Mouse (Mus musculus): ENCODE measurements around the gene Hsd17b2. TPM values are rescaled to one million over a fixed set of nuclear protein-coding genes. Genes with fewer than 3 reads are reported as not detected.

The Hsd17b2 gene
- total and polyA plus RNA-seq, 2 experiments, result 259 to 380 TPM

DNA sequence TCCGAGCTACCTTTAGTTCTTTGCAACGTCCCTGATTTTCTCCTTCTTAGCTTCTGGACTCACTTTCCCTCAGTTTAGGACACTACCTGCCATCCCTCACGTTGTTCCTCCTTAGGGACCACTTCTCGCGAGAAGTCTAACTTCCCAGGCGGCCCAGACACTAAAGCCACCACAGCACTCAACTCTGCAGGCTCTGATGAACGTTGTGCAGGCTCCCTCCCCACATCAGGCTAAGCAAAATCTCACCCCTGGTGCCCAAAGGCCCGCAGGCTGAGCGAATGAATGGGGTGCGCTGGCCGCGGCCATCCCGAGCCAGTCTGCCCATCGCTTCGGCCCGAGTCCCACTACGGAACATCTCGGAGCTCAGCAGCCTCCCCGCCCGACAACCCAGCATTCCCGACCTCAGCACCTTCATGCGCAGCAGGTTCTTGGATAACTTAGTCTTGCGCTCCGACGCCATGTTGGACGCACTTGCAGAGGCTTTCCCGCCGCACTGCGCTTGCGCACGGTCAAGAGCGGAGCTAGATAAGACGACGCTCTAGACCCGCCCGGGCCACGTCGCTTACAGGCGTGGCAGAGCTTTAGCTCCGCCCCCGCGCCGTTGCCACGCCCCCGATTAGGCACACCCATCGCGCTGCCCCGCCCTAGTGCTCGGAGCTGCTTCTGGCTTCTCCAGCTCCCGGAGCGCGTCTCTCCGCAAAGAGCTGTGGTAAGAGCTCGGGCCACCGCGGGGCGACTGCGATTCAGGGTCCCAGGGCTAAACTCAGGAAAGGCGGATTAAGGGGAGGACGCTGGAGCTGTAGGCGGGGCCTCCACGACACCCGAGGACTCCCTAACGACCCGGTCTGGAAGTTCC, 100.0 kb downstream of the Hsd17b2 start, which contains the start of gene Mphosph6:
TSS of gene Mphosph6 (minus strand) at position 501 of the 856 bp plus-strand sequence.
- H3K4me1 ChIP-seq (ENCODE audit: control insufficient read depth, insufficient read depth, low read length), result peaks cover 5% of the 10 kb centered on the region
- H3K4me3 ChIP-seq (ENCODE audit: insufficient read depth, low read depth, low read length), result peak within 1 kb of the TSS; percentile 72
- H3K9ac ChIP-seq (ENCODE audit: low read depth, low read length), result peak within 1 kb of the TSS; percentile 62
- peak; percentile 88 for DNase-seq (ENCODE audit: extremely low read depth, low read depth, low spot score)
- TF ChIP-seq POLR2A (IDR thresholded peaks at IDR 0.05; ENCODE audit: extremely low read depth, insufficient read depth, low read length) (peak; percentile 30; the same call in 1 of the 2 replicates), CTCF (IDR thresholded peaks at IDR 0.05; ENCODE audit: low read depth, low read length) (peak; percentile 19; the same call in 1 of the 2 replicates)
- WGBS, result under 1% methylated on average over 65 of the region's 65 CpGs
- peak within 1 kb of the TSS; percentile 22 for H3K27ac ChIP-seq (replicated peaks; ENCODE audit: insufficient read depth, low read depth, low read length)
- no peaks in the 10 kb centered on the region for H3K36me3 ChIP-seq (ENCODE audit: control insufficient read depth, insufficient read depth, low read length)
- H3K27me3 ChIP-seq (ENCODE audit: control insufficient read depth, insufficient read depth, low read length), result no peaks in the 10 kb centered on the region
- no peaks in the 10 kb centered on the region for H3K79me2 ChIP-seq (ENCODE audit: control insufficient read depth, insufficient read depth, low read length)

DNA sequence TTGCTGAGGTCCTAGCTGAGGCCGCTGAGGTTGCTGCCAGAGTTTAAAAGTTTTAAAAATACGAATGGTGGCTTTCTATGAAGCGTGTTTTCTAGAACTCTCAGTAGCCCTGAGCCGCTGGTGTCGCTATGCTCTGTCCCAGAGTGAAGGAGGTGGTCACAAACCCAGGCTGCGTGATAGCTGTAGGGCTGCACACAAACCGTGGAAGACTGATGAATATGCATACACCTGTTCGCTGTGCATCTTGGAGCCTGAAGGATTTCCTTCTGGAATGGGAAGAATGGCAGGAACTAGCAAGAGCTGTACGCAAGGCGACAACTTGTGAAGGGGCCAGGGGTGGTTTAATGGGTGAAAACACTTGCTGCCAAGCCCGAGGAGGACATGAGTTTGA, 100.6 kb downstream of the Hsd17b2 start:
- Histone ChIP-seq H3K79me2 (ENCODE audit: control insufficient read depth, insufficient read depth, low read length) (no peaks in the 10 kb centered on the region), H3K27me3 (ENCODE audit: control insufficient read depth, insufficient read depth, low read length) (no peaks in the 10 kb centered on the region), H3K36me3 (ENCODE audit: control insufficient read depth, insufficient read depth, low read length) (no peaks in the 10 kb centered on the region), H3K9ac (ENCODE audit: low read depth, low read length) (peak overlapping the region; percentile 54), H3K4me1 (ENCODE audit: control insufficient read depth, insufficient read depth, low read length) (peaks cover 5% of the 10 kb centered on the region), H3K4me3 (ENCODE audit: insufficient read depth, low read depth, low read length) (peak overlapping the region; percentile 72), H3K27ac (replicated peaks; ENCODE audit: insufficient read depth, low read depth, low read length) (peak overlapping the region; percentile 22)
- WGBS, result 5% methylated on average over 11 of the region's 11 CpGs
- TF ChIP-seq POLR2A (IDR thresholded peaks at IDR 0.05; ENCODE audit: extremely low read depth, insufficient read depth, low read length) (no peak), CTCF (IDR thresholded peaks at IDR 0.05; ENCODE audit: low read depth, low read length) (no peak)
- no peak for DNase-seq (ENCODE audit: extremely low read depth, low read depth, low spot score)

DNA sequence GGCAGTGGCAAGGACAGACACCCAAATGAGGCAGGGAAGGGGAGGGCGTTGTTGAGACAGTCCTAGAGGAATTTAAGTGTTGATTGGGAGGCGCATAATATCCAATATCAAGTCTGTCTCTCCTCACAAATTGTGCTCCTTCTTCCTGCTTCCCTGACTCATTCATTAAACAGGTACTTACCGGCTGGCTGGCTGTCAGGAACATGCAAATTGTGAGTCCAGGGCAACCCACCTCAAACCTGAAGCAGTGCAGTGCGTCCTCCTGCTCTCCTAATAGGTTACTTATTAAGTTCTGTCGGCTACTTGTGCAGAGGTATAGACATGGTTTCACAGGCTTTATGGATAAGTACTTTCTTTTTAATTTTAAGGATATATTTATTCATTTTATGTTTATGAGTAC, 103.7 kb downstream of the Hsd17b2 start:
- Histone ChIP-seq H3K27me3 (ENCODE audit: control insufficient read depth, insufficient read depth, low read length) (no peaks in the 10 kb centered on the region), H3K9ac (ENCODE audit: low read depth, low read length) (no peak overlapping the region), H3K4me1 (ENCODE audit: control insufficient read depth, insufficient read depth, low read length) (peaks cover 5% of the 10 kb centered on the region), H3K36me3 (ENCODE audit: control insufficient read depth, insufficient read depth, low read length) (no peaks in the 10 kb centered on the region), H3K27ac (replicated peaks; ENCODE audit: insufficient read depth, low read depth, low read length) (no peak overlapping the region), H3K79me2 (ENCODE audit: control insufficient read depth, insufficient read depth, low read length) (no peaks in the 10 kb centered on the region), H3K4me3 (ENCODE audit: insufficient read depth, low read depth, low read length) (no peak overlapping the region)
- WGBS, result 41% methylated on average over 5 of the region's 5 CpGs
- DNase-seq (ENCODE audit: extremely low read depth, low read depth, low spot score), result no peak
- no peak for TF ChIP-seq POLR2A (IDR thresholded peaks at IDR 0.05; ENCODE audit: extremely low read depth, insufficient read depth, low read length)
- no peak for TF ChIP-seq CTCF (IDR thresholded peaks at IDR 0.05; ENCODE audit: low read depth, low read length)

Other genes with a start within 250 kb of the Hsd17b2 start
- gene Plcg2, start 203.6 kb upstream of the Hsd17b2 start, total RNA-seq (2014; rRNA removed), result 1.8 and 2.1 TPM in 2 replicates
- gene Plcg2, start 203.6 kb upstream of the Hsd17b2 start, polyA plus RNA-seq (2012; rRNA removed), result 0.42 and 0.95 TPM in 2 replicates
- 56.5 and 77.6 TPM in 2 replicates for gene Sdr42e1, start 28.2 kb upstream of the Hsd17b2 start, total RNA-seq (2014; rRNA removed)
- 124 and 131 TPM in 2 replicates for gene Sdr42e1, start 28.2 kb upstream of the Hsd17b2 start, polyA plus RNA-seq (2012; rRNA removed)
- 3.2 and 3.4 TPM in 2 replicates for gene Mphosph6, start 100.0 kb downstream of the Hsd17b2 start, total RNA-seq (2014; rRNA removed)
- 0.92 and 1.2 TPM in 2 replicates for gene Mphosph6, start 100.0 kb downstream of the Hsd17b2 start, polyA plus RNA-seq (2012; rRNA removed)

Measured in liver, adult 2 months (tissue).